Mouse (Mus musculus) neural tube, embryonic 13.5 days (tissue): ENCODE data around the gene 2310057N15Rik. TPM values are rescaled to one million over a fixed set of nuclear protein-coding genes. Genes with fewer than 3 reads are reported as not detected.
"Not testable (repeated sequence)": the region's sequence is repeated elsewhere in the genome, so short reads cannot be mapped to it uniquely, and the experiment has no call there.

Experiments used
- ATAC-seq: fragments of 200-750 bp; cut with Nextera tagmentation; 2 replicates; pipeline ENCODE4 v1.8.0; 2017; ENCODE audit warnings: low read depth, mild to moderate bottlenecking, moderate TSS enrichment, moderate library complexity
- H3K27ac ChIP-seq: fragments of 300-500 bp; sonication (generic); replicated peaks from 2 replicates; pipeline ENCODE4 v1.5.1; 2015; ENCODE audit warnings: moderate library complexity, mild to moderate bottlenecking, inconsistent platforms
- H3K27me3 ChIP-seq: fragments of 300-500 bp; sonication (generic); 2 replicates; pipeline ENCODE4 v1.6.1; 2015; ENCODE audit warnings: mild to moderate bottlenecking, inconsistent platforms
- H3K36me3 ChIP-seq: fragments of 300-500 bp; sonication (generic); 2 replicates; pipeline ENCODE4 v1.6.1; 2015; ENCODE audit warnings: mild to moderate bottlenecking, inconsistent platforms
- H3K4me1 ChIP-seq: fragments of 300-500 bp; sonication (generic); replicated peaks from 2 replicates; pipeline ENCODE4 v1.6.1; 2015; ENCODE audit warnings: inconsistent platforms
- H3K4me2 ChIP-seq: fragments of 300-500 bp; sonication (generic); 2 replicates; pipeline ENCODE4 v1.6.1; 2015; ENCODE audit warnings: inconsistent platforms, mild to moderate bottlenecking, moderate library complexity
- H3K4me3 ChIP-seq: fragments of 300-500 bp; sonication (generic); 2 replicates; pipeline ENCODE4 v1.5.1; 2015; ENCODE audit warnings: mild to moderate bottlenecking, inconsistent platforms
- H3K9ac ChIP-seq: fragments of 300-500 bp; sonication (generic); 2 replicates; pipeline ENCODE4 v1.6.1; 2015; ENCODE audit warnings: moderate library complexity, mild to moderate bottlenecking, inconsistent platforms
- H3K9me3 ChIP-seq: fragments of 300-500 bp; sonication (generic); 2 replicates; pipeline ENCODE4 v1.6.1; 2016; ENCODE audit warnings: inconsistent platforms
- WGBS: fragments of 180-500 bp; shearing (Covaris S2); methylation state at CpG from one replicate; pipeline ENCODE4 v1.1.7; 2015; 5-methylcytosine and 5-hydroxymethylcytosine counted together
- polyA plus RNA-seq: library from polyadenylated mRNA; unstranded; fragments of >200 nt; fragmentation: Nextera tagmentation; extraction: Ambion mirVana; gene quantifications from 2 replicates; pipeline ENCODE4 v1.2.1, GENCODE M21; 2015

2310057N15Rik gene
- polyA plus RNA-seq = not detected in 2 replicates

DNA sequence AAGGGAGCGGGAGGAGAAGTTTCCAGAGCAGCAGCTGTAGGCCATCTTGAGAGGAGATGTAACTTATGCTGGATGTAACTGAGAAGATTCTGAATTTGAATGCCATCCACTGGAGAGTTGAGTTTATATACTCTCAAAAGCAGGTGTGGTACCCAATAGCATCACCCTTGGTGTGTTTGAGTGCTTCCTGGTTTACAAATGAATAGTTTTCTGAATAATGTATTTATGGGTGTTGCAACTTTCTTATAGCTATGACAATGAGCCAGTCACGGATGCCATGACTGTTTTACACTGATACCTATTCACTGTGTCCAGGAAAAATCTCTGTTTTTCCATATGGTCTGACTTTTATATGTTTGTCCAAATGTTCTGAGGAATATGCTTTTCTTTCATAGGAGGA, at the start of gene 2310057N15Rik:
2310057N15Rik (minus strand) TSS at position 101 of the 400 bp plus-strand sequence.
- Histone ChIP-seq H3K4me3 (no peak within 1 kb of the TSS), H3K27me3 (no peaks in the 10 kb centered on the region), H3K4me2 (no peak within 1 kb of the TSS), H3K9ac (no peak within 1 kb of the TSS), H3K4me1 (no peaks in the 10 kb centered on the region), H3K27ac (no peak within 1 kb of the TSS), H3K9me3 (no peaks in the 10 kb centered on the region), H3K36me3 (no peaks in the 10 kb centered on the region)
- no peak for ATAC-seq
- 86% methylated on average over 2 of the region's 2 CpGs for WGBS

DNA sequence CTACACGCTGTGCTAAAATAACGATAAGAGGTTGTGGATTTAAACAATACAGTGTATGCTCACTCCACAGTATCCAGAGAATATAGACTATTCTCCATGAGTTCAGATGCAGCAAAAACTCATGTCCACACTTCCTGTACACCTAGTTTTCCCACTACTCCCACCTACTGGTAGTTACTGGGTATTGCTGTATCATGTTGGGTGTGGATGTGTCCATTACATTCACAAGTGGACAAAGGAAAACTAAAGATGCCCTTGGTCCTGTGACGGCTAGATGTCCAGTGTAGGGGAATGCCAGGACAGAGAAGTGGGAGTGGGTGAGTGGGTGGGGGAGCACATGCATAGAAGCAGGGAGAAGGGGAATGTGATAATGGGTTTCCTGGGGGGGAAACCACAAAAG, 49.7 kb upstream of the 2310057N15Rik start:
- no peaks in the 10 kb centered on the region for H3K27me3 ChIP-seq
- H3K4me3 ChIP-seq = no peak overlapping the region
- no peaks in the 10 kb centered on the region for H3K9me3 ChIP-seq
- H3K4me1 ChIP-seq = peaks cover 10% of the 10 kb centered on the region; the same call in 1 of the 2 replicates
- no peak overlapping the region for H3K4me2 ChIP-seq
- H3K27ac ChIP-seq = no peak overlapping the region
- ATAC-seq = no peak
- H3K36me3 ChIP-seq = no peaks in the 10 kb centered on the region
- no peak overlapping the region for H3K9ac ChIP-seq
- 81% methylated on average over 3 of the region's 3 CpGs for WGBS

DNA sequence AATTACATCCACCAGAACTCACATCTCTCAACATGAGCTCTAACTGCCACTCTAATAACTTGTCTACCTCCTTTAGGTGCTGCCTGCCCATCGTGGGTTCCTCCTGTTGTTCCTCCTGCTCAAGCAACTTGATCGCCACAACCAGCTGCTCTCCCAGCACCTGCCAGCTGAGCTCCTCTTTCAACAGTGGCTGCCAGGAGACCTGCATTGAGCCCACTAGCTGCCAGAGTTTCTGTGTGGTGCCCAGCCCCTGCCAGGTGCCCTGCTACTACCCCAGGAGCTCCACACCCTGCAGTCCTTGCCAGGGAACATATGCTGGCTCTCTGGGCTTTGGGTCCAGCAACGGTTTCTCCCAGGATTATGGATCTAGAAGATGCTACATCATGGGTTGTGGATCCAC, 46.1 kb upstream of the 2310057N15Rik start, which contains the start of gene Krtap15:
Krtap15 (plus strand) TSS at position 150 of the 400 bp plus-strand sequence.
- Histone ChIP-seq H3K9ac (no peak within 1 kb of the TSS), H3K27ac (no peak within 1 kb of the TSS), H3K4me3 (no peak within 1 kb of the TSS), H3K4me2 (no peak within 1 kb of the TSS), H3K36me3 (no peaks in the 10 kb centered on the region), H3K9me3 (no peaks in the 10 kb centered on the region), H3K4me1 (no peaks in the 10 kb centered on the region), H3K27me3 (no peaks in the 10 kb centered on the region)
- ATAC-seq = no peak
- WGBS = 84% methylated on average over 3 of the region's 3 CpGs

DNA sequence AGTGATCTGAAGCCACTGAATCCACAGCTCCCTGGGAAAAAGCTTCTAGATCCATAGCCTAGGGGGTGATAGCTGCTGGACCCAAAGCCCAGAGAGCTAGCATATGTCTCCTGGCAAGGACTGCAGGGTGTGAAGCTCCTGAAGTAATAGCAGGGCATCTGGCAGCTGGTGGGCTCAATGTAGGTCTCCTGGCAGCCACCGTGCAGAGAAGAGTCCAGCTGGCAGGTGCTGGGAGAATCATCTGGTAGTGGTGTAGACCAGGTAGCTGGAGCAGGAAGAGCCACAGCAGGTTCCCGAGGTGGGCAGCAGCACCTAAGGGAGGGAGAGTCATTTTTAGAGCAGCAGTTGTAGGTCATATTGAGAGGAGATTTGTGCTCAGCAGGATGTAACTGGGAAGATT, 37.8 kb upstream of the 2310057N15Rik start, which contains the start of gene Gm20741:
Gm20741 (minus strand) TSS at position 394 of the 400 bp plus-strand sequence.
- Histone ChIP-seq H3K4me1 (no peaks in the 10 kb centered on the region), H3K27ac (no peak within 1 kb of the TSS), H3K4me3 (no peak within 1 kb of the TSS), H3K27me3 (no peaks in the 10 kb centered on the region), H3K36me3 (no peaks in the 10 kb centered on the region), H3K9me3 (no peaks in the 10 kb centered on the region), H3K9ac (no peak within 1 kb of the TSS), H3K4me2 (no peak within 1 kb of the TSS)
- WGBS = 81% methylated on average over 2 of the region's 2 CpGs
- no peak for ATAC-seq

DNA sequence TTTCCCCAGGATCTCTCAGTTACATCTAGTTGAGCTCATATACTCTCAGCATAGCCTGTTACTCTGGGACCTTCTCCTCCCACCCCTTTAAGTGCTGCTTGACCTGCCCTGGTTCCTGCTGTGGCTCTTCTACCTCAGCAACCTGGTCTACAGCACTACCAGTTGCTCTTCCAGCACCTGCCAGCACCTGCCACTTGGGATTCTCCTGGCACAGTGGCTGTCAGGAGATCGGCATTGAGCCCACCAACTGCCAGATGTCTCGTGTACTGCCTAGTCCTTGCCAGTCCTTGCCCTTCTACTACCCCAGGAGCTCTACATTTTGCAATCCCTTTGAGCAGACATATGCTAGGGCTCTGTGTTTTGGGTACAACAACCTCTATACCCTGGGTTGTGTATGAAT, 12.8 kb upstream of the 2310057N15Rik start:
- no peak overlapping the region for H3K4me2 ChIP-seq
- H3K9ac ChIP-seq = no peak overlapping the region
- H3K4me1 ChIP-seq = no peaks in the 10 kb centered on the region
- no peaks in the 10 kb centered on the region for H3K9me3 ChIP-seq
- no peak for ATAC-seq
- no peak overlapping the region for H3K27ac ChIP-seq
- H3K36me3 ChIP-seq = no peaks in the 10 kb centered on the region
- no peaks in the 10 kb centered on the region for H3K27me3 ChIP-seq
- WGBS = 79% methylated on average over 2 of the region's 2 CpGs
- H3K4me3 ChIP-seq = no peak overlapping the region

DNA sequence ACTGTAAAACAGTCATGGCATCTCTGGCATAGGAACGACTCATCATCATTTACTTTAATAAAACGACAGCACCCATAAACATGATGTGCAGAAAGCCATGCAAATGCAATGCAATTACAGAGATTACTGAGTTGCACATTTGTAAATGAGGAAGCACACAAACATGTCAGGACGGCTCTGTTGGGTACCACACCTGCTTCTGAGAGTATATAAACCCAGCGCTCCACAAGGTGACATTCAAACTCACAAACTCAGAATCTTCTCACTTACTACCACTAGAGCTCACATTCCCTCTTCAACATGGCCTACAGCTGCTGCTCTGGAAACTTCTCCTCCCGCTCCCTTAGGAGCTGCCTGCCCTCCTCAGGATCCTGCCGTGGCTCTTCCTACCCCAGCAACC, 3.6 kb upstream of the 2310057N15Rik start, which contains the start of gene Gm5965:
Gm5965 (plus strand) TSS at position 301 of the 400 bp plus-strand sequence.
- ATAC-seq = no peak
- Histone ChIP-seq H3K4me2 (no peak within 1 kb of the TSS), H3K9ac (no peak within 1 kb of the TSS), H3K36me3 (no peaks in the 10 kb centered on the region), H3K27ac (no peak within 1 kb of the TSS), H3K9me3 (no peaks in the 10 kb centered on the region), H3K4me3 (no peak within 1 kb of the TSS), H3K4me1 (no peaks in the 10 kb centered on the region), H3K27me3 (no peaks in the 10 kb centered on the region)
- WGBS = 88% methylated on average over 5 of the region's 6 CpGs

DNA sequence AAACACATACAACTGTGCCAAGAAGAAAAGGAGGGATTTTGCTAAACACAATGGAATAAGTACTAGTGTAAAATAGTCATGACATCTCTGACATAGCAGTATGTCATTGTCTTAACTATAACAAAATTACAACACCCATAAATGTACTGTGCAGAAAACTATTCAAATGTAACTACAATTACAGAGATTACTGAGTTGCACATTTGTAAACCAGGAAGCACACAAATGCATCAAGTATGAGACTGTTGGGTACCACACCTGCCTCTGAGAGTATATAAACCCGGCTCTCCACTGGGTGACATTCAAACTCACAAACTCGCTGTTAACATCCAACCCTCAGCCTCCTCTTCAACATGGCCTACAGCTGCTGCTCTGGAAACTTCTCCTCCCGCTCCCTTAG, 15.5 kb downstream of the 2310057N15Rik start, which contains the start of gene 2310034C09Rik:
2310034C09Rik (plus strand) TSS at position 301 of the 400 bp plus-strand sequence.
- WGBS = 87% methylated on average over 3 of the region's 3 CpGs
- H3K36me3 ChIP-seq, H3K4me1 ChIP-seq, H3K9ac ChIP-seq, H3K4me2 ChIP-seq, H3K27me3 ChIP-seq, H3K9me3 ChIP-seq, ATAC-seq, H3K4me3 ChIP-seq, H3K27ac ChIP-seq: not testable (repeated sequence)

DNA sequence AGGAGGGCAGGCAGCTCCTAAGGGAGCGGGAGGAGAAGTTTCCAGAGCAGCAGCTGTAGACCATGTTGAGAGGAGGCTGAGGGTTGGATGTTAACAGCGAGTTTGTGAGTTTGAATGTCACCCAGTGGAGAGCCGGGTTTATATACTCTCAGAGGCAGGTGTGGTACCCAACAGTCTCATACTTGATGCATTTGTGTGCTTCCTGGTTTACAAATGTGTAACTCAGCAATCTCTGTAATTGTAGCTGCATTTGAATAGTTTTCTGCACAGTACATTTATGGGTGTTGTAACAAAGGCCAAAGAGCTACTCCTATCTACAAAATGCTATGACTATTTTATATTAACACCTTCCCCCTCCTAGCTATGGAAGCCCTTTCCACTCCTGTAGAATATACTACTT, 22.5 kb downstream of the 2310057N15Rik start, which contains the start of gene Krtap13:
Krtap13 (minus strand) TSS at position 101 of the 400 bp plus-strand sequence.
- H3K4me1 ChIP-seq, H3K9me3 ChIP-seq: not testable (repeated sequence)

DNA sequence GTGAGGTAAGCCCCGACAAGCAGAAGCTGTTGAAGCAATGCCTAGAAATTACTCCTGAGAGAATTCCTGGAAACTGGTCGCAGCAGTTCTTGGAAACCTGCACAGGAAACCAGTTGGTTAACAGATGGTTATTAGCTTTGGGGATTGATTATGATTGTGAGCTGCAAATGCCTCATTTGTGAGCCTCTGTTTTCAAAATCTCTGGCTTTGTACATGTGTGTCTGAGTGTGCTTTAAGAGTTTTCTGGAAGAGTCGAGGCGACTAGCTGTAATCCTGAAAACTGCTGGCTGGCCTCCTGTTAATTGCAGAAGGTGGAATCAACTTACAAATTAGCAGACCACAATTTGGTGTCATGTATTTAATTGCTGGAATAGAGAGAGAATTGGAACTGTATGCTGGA, 26.1 kb downstream of the 2310057N15Rik start:
- Histone ChIP-seq H3K9me3 (no peaks in the 10 kb centered on the region), H3K27me3 (no peaks in the 10 kb centered on the region), H3K4me1 (no peaks in the 10 kb centered on the region), H3K9ac (no peak overlapping the region), H3K4me3 (no peak overlapping the region), H3K27ac (no peak overlapping the region), H3K4me2 (no peak overlapping the region), H3K36me3 (no peaks in the 10 kb centered on the region)
- WGBS = 64% methylated on average over 4 of the region's 4 CpGs
- no peak for ATAC-seq

More for the DNA sequence above, 22.5 kb downstream of the 2310057N15Rik start, which contains the start of gene Krtap13:
- H3K9ac ChIP-seq, H3K4me3 ChIP-seq, H3K4me2 ChIP-seq, H3K27me3 ChIP-seq, H3K36me3 ChIP-seq, ATAC-seq, H3K27ac ChIP-seq: not testable (repeated sequence)
- 95% methylated on average over 3 of the region's 3 CpGs for WGBS

DNA sequence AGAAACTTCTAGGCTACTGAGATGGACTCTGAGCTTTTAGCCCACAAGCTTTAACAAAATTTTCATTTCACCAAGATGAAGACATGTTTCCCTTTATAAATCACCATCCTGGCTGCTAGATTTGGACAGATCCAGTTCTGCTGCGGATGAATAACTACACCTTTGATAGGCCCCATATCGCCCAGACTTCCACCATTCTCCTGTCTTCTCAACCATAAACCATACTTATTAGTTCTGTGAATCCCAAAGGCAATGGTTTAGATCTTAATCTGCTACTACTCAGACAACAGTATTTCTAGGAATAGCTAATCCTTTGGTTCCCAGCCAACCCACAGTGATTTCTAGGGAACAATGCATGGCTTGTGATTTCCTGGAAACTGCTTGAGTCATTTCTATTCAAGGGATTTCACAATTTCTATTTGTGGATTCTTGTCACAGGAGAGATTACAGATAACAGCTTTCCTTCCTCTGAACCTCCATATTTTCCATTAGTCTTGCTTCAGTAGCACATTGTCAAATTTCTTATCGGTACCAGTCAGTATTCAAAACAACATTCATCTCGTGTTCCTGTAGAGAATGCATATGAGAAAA, 29.2 kb downstream of the 2310057N15Rik start:
- no peak for ATAC-seq

DNA sequence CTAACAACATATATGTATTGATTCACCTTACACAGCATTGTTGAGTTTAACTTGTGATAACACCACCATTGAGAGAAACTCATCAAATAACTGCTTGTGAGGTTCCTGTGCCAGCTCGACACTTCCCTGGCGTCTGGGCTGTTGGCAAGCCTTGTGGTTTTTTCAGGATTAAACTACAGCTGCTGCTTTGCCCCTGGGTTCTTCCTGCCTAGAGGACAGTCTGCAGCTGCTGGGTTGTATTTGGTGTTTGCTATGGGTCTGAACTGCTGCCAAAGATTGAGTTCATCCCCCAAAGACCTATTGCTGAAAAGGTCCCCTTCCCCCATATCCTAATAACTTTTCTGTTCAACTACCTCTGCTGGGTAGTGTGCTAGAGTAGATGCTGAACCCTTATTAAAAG, 38.6 kb downstream of the 2310057N15Rik start:
- no peak overlapping the region for H3K27ac ChIP-seq
- WGBS = 72% methylated on average over 2 of the region's 2 CpGs
- H3K27me3 ChIP-seq = no peaks in the 10 kb centered on the region
- ATAC-seq = no peak
- H3K4me2 ChIP-seq = no peak overlapping the region
- no peaks in the 10 kb centered on the region for H3K4me1 ChIP-seq
- H3K36me3 ChIP-seq = no peaks in the 10 kb centered on the region
- H3K9ac ChIP-seq = no peak overlapping the region
- no peak overlapping the region for H3K4me3 ChIP-seq
- no peaks in the 10 kb centered on the region for H3K9me3 ChIP-seq

More for the DNA sequence above, 29.2 kb downstream of the 2310057N15Rik start:
- Histone ChIP-seq H3K9ac (no peak overlapping the region), H3K27ac (no peak overlapping the region), H3K4me1 (no peaks in the 10 kb centered on the region), H3K4me2 (no peak overlapping the region), H3K4me3 (no peak overlapping the region), H3K9me3 (no peaks in the 10 kb centered on the region), H3K36me3 (no peaks in the 10 kb centered on the region), H3K27me3 (no peaks in the 10 kb centered on the region)
- WGBS = 67% methylated on average over 4 of the region's 4 CpGs

DNA sequence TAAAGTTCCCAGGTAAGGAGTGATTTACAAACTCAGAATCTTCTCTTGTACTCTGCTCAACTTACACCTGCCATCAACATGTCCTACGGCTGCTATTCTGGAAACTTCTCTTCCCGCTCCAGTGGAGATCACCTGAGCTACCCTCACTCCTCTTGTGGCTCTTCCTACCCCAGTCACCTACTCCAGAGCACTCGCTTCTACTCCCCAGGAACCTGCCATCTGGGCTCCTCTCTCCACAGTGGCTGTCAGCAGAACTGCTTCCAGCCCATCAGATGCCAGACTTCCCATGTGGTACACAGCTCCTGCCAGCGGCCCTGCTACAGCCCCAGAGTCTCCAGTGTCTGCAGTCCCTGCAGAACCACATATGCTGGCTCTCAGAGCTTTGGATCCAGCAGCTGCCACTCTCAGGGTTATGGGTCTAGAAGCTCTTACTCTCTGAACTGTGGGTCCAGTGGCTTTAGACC, 45.2 kb downstream of the 2310057N15Rik start, which contains the start of gene Krtap13-1:
Krtap13-1 (plus strand) TSS at position 51 of the 464 bp plus-strand sequence.
- H3K27me3 ChIP-seq = no peaks in the 10 kb centered on the region
- H3K4me3 ChIP-seq = no peak within 1 kb of the TSS
- no peaks in the 10 kb centered on the region for H3K4me1 ChIP-seq
- H3K36me3 ChIP-seq = no peaks in the 10 kb centered on the region
- WGBS = 82% methylated on average over 4 of the region's 4 CpGs
- no peak within 1 kb of the TSS for H3K4me2 ChIP-seq
- H3K9me3 ChIP-seq = no peaks in the 10 kb centered on the region
- ATAC-seq = no peak
- H3K9ac ChIP-seq = no peak within 1 kb of the TSS
- H3K27ac ChIP-seq = no peak within 1 kb of the TSS
